Mouse (Mus musculus) MN1 (cell line): ENCODE results near the gene Il27ra.
"Not testable (repeated sequence)": the region's sequence is repeated elsewhere in the genome, so short reads cannot be mapped to it uniquely, and the experiment has no call there.

ENCODE experiments used
- DNase-seq: peaks from one replicate; pipeline ENCODE4 v3.0.0-alpha.2; 2016; ENCODE audit warnings: low spot score

Il27ra gene

DNA sequence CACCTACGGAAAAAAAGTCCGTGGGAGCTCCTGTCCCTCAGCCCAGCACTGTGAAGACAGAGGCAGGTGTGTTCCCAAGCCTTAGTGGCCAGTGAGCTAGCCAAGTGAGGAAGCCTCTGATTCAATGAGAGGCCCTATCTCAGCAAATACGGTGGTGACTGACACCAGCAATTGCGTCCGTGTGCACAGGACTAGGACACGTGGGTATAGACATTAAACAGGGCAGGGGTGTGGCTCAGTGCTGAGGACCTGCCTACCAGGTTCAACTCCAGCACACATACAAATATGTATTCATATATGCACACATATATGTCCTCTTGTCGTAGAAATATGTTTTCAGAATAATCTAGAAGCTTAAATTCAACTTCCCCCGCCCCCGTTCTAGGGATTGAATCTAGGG is 22.7 kb downstream of the Il27ra start:
- no peak for DNase-seq

DNA sequence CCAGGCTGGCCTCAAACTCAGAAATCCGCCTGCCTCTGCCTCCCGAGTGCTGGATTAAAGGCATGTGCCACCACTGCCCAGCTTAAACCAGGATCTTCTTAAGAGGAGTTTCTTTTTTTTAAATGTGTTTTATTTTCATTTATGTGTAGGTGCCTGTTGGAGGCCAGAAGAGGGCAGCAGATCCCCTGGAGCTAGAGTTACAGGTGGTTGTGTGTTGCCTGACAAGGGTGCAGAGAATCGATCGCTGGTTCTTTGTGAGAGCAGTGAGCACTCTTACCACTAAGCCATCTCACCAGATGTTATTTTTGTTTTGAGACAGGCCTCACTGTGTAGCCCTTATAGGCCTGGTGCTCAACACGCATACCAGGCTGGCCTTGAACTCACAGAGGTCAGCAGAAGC is 26.6 kb downstream of the Il27ra start:
- DNase-seq: no peak

DNA sequence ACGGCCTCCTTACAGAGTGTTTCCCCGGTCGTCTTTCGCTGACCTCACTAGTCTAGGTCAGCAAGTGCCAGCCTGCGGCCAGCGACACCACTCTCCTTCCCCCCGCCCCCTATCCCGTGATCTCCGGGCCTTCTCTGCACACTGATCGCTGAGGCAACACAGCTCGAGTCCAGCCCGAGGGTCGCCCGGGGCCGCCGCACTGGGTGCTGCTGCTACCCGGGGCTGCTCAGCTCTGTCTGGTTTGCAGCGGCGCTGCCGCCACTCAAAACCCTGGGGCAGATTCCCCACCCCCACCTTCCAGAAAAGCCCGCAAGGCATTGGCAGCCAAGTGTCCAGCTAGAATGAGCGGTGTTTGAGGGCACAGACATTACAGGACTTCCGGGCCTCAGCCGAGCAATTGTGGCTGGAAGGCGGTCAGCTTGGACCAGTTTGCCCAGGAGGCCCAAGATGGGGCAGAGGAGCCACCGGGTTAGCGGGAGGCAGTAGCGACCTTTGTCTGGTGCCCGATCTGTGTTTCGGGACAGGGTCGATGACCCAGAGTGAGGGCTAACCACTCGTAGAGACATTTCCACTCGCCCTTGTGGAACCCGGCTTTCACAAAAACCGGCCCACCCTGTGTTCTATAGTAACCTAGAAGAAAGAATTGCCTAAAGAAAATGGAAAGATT is 29.8 kb downstream of the Il27ra start:
- DNase-seq: peak; percentile 47

DNA sequence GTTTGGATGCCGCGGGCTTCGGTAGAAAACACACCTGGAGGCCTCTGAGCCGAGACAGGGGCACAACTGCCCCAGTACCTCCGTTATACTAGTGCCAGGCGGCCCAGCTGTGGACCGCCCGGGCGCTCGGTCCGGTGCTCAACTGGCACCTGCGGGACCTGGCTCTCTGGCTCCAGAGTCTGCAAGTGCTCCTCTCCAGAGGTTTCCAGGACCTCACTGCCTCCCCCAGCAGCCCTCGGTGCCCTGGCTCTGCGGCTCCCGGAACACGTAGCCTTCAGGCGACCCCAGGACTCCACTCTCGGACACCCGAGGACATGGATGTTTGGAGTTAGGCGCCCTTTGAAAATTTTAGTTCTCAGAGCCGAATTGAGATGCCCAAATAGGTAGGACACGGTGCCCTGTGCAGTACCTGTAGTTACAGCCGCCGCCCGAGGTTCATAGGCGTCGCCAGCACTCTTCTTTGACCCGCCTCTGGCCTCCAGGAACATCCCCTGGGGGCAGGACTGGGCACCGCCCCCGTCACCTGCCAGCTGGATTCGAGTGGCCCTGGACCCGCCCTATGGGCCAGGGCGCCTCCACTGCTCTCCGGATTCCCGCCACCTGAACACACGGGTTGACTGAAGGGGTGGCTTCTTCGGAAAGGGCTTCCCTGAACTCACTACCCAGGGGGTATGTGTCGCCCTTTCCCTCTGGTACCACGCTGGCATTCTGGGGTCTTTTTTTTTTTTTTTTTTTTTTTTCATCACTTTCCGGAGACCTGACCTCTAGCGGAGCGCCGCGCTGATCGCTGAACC is 30.5 kb downstream of the Il27ra start, which contains the start of gene 2210011C24Rik:
Gene 2210011C24Rik (minus strand): TSS at position 467 of the 794 bp plus-strand sequence.
- peak; percentile 57 for DNase-seq

DNA sequence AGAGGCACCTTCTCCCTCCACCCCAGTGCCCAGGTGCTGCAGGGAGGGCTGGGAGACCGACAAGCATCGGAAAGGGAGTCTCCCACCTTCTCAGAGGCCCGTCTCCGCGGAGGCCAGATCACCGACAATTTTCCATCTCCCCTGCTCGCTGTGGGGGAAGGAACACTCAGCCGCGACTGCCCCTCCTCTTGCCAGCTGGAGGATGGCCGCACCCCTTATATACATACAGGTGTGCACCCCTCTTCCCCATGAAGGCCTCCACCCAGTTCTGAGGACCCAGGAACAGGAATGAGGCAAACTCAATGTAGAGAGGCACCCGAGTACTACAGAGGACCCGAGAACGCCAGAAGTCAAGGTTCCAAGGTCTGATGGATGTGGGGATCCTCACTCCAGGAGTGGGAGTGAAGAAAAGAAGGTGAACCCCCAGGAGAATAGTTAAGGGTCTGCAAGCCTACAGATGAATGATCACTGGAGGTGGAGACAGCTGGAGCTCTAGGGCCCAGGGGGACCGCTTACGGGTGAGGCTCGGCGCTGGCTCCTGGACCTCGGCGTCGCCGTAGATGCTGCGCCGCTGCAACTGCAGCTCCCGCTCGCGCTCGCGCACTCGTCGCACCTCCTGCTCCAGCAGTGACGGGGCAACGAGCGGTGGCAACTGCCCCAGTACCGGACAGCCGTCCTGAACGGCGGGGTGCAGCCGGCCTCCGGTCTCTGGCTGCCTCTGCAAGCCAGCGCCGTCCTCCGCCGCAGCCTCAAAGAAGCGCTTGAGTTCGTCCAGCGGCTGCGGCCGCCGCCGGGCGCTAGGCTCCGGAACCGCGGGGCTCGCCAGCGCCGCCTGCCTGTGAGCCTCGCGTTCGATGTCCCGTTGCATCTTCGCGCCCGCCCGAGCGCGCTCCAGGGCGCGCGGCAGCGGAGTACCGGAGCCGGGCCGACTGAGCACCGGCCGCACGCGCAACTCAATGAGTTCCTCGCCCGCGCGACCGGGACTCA is 31.5 kb downstream of the Il27ra start:
- DNase-seq: peak; percentile 86

DNA sequence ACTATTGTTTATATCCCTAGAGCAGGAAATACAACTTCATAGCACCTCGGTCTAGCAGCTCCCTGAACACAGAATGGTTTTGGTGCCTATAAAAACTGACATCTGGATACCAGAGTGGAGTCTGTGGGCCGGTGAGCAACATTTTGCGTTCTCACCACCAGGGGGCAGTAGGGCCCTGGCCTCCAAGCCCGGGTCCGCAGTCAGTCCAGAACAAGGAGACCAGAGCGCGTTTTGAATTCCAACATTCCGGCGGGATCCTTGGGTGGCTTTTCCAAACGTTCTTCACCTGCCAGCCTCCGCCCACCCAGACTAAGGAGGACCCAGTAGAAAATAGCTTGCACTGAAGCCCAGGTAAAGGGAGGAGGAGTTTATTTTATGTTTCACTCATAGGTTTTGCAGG is 32.5 kb downstream of the Il27ra start:
- DNase-seq: peak; percentile 91

DNA sequence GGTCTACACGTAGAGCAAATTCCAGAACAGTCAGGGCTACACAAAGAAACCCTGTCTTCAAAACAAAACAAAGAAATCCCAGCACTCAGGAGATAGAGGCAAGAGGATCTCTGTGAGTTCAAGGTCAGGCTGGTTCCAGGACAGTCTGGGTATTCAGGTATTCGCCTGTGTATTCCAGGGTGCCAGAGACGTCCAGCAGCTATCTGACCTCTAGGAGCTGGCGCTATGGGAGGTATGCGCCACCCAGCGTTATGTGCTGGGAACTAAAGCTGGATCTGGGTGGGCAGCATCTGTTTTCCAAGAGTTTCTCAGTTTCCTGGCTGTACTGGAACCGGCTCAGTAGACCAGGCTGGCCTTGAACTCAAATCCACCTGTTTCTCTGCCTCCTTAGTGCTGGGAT is 34.0 kb downstream of the Il27ra start:
- DNase-seq: no peak

DNA sequence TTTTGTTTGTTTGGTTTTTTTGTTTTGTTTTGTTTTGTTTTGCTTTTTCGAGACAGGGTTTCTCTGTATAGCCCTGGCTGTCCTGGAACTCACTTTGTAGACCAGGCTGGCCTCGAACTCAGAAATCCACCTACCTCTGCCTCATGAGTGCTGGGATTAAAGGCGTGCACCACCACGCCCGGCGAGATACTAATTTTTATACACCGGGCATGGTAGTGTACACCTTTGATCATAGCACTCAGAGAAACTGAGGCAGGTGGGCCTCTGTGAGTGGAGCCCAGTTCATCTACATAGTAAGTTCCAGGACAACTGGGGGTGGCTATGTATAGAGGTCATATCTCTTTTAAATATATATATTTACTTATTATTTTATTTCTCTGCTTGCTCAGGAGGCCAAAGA is 36.9 kb downstream of the Il27ra start:
- not testable (repeated sequence) for DNase-seq

DNA sequence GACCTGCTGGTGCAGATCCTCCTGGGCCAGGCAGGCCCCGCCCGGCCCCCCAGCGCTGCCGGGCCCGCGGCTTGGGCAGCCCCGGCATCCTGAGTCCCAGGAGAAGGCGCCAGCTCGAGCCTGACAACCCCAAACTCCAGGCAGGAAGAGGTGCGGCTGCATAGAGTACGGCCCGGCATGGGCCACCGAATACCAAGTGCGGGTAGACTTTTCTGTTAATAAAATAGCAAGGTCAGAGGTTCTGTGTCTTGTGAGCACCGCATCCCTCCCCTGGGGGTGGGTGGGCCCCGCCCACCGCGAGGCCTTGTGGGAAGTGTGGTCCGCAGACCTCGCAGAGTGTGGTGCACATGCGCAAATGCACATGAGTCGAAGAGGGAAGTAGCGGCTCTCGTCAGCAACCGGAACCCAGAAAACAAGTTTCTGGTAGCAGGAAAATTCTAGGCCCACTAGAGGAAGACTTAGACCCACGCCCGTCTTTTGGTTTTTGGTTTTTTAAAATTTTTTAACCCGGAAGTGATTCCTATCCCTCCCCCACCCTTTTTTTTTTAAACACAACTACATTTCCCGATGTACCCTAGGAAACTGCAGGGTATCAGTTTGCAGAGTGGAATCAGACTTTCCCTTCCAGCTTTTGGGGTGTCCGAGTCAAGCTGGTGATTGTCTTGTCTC is 37.7 kb downstream of the Il27ra start:
- DNase-seq: peak; percentile 95

DNA sequence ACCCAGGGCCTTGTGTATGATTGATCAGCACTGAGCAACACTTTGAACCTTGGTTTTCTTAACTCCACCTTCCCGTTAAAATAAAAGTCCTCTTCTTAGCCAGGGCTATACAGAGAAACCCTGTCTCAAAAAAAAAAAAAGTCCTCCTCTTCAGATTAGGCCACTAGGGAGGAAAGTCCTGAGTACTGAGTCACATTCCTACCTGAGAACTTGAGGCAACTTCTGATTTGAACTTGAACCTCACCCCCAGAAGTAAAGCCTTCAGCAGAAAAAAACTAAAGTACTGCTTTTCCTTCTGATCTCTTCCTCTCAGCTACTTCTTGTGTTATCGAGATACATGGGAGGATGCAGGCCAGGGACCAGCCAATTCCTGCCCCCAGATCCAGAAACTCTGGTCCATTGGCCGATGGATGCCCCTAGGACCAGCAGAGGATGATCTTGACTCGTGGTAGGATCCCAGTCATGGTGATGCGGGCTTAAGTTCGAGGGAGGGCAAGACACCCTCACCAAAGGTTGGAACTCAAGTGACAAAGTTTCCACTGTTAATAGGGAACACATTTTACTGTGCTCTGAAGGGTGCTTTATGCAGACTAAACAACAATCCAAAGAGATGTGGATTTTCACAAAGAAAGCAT is 38.7 kb downstream of the Il27ra start:
- DNase-seq: no peak

DNA sequence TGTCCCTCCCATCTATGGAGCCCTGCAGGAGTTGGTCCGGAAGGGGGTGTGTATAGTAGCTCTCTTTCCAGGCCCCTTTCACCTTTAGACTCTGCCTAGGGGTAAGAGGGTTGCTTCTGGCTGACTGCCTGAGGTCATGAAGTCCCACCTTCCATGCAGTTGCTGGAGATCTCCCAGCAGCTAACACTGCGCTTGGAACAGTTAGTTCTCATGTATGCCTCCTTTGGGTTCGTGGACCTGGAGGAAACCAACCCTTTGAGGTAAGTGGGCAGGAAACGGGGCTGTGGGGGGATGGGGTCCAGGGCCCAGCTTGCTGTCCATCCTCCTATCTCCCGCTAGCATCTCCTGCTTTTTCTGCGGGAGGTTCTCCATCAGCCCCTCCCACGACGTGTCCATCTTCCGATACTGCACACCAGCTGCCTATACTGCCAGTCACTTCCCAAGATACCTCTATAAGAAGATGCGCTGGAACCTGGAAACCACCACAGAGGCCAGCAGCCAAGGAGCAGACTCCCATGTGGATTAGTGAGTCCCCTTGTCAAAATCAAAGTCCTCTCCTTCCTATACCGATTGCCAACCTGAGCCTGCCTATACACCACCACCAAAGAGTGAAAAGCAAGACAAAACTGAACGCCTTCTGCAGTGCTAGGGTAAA is 39.3 kb downstream of the Il27ra start:
- peak; percentile 72 for DNase-seq

DNA sequence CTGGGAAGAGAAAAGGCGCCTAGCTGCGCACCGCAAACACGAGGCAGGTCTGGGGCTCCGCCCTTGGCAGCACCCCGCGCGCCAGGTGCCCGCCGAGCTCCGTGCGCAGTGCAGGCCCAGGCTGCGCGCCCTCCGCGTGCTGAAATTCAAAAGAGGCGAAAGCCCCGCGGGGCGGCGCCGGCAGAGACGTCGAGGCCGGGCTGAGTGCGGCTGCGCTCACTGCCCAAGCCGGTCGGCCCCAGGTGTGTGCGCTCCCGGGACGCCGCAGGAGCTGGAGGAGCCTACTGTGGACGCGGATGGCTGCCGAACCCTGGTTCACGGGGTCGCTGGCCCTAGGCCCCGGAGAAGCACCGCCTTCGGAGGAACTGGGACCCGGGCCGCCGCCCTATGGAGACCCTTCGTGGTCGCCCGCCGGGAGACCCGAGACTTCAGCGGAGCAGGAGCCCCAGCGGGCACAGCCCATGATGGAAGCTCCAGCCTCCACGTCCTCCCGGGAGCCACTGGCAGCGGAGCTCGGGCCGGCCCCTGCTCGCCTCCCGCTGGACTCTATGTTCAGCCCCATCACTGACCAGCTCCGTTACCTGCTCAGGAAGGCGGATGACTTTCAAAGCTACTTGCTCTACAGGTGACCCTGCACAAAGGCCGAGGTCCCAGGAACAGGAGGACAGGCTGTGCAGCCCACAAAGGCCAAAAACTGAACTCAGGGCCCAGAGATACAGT is 40.9 kb downstream of the Il27ra start, which contains the start of gene 1700067K01Rik:
Gene 1700067K01Rik (plus strand): TSS at position 222 of the 720 bp plus-strand sequence.
- DNase-seq: no peak

DNA sequence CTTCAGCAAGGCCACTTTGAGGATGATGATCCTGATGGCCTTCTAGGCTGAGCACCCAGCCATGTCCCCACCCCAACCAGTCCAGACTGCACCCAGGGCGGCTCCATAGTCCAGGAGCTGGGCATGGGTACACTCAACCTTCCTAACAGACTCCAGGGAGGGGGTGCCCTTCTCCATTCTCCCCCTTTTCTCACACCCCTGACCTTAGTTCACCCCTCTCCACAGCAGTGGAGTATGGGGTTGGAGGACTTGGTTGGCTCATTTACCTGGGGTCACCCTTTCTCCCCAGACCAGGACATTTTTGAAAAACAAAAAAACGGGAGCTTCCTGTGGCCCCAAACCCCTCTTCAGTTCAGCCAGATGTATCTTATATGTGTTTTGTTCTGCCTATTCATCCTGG is 42.6 kb downstream of the Il27ra start:
- DNase-seq: no peak

DNA sequence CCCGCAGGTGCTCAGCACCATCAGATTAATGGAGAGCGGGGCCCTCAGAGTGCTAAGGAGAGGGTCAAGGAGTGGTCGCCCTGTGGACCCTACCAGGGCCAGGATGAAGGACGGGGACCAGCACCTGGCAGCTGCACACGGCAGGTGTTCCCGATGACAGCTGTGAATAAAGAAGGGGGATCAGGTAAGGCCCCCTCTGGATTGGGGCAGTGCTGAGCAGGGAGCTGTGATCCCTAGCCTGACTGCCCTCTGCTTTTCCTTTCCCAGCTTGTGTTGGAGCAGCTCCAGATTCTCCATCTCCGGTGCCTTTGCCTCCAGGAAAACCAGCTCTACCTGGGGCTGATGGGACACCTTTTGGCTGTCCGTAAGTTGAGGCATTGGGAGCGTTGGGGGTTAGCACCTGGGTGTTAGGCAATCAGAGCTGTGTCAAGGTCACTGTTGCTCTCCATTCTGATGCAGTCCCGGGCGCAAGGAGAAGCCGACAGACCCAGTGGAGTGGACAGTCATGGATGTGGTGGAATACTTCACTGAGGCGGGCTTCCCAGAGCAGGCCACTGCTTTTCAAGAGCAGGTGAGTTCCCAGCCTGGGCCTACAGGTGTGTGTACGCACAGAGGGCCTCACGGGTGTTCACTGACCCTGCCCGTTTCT is 43.2 kb downstream of the Il27ra start:
- DNase-seq: no peak

DNA sequence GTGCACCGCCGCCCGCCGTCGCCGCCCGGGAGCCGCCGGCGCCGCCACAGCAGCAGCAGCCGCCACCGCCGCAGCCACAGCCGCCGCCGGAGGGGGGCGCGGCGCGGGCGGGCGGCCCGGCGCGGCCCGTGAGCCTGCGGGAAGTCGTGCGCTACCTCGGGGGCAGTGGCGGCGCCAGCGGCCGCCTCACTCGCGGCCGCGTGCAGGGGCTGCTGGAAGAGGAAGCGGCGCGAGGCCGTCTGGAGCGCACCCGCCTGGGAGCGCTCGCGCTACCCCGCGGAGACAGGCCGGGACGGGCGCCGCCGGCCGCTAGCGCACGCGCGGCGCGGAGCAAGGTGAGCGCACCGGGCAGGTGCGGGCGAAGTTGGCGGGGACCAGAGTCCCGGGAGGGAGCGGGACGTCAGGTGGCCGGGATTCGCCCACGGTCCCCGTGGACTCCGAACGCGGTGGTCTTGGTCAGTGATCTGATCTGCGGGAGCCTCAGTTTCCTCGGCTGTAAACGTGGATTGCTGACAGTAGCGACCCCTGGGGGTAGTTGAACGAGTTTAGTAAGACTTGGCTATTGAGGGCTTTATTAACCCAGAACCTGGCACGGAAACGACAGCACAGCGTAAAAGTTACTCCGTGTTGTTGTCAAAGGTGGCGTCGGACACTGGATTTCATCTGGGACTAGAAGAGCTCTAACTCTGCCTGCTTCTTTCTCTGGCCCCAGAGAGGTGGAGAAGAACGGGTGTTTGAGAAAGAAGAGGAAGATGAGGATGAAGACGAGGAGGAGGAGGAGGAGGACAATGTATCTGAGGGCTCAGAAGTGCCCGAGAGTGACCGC is 43.9 kb downstream of the Il27ra start:
- peak; percentile 81 for DNase-seq

DNA sequence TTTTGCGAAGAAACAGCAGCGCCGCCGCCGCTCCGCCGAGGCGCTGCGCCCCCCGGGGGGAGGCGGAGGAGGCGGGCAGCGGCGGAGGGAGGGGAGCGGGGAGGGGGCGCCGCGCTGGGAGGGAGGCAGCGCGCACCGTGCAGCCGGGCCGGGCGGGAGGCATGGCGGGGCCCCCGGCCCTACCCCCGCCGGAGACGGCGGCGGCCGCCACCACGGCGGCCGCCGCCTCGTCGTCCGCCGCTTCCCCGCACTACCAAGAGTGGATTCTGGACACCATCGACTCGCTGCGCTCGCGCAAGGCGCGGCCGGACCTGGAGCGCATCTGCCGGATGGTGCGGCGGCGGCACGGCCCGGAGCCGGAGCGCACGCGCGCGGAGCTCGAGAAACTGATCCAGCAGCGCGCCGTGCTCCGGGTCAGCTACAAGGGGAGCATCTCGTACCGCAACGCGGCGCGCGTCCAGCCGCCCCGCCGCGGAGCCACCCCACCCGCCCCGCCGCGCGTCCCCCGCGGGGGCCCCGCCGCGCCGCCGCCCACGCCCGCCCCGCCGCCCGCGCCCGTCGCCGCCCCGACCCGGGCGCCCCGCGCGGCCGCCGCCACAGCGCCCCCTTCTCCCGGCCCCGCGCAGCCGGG is 44.8 kb downstream of the Il27ra start, which contains the start of gene Samd1:
Gene Samd1 (plus strand): TSS at position 162 of the 631 bp plus-strand sequence.
- DNase-seq: peak; percentile 81

DNA sequence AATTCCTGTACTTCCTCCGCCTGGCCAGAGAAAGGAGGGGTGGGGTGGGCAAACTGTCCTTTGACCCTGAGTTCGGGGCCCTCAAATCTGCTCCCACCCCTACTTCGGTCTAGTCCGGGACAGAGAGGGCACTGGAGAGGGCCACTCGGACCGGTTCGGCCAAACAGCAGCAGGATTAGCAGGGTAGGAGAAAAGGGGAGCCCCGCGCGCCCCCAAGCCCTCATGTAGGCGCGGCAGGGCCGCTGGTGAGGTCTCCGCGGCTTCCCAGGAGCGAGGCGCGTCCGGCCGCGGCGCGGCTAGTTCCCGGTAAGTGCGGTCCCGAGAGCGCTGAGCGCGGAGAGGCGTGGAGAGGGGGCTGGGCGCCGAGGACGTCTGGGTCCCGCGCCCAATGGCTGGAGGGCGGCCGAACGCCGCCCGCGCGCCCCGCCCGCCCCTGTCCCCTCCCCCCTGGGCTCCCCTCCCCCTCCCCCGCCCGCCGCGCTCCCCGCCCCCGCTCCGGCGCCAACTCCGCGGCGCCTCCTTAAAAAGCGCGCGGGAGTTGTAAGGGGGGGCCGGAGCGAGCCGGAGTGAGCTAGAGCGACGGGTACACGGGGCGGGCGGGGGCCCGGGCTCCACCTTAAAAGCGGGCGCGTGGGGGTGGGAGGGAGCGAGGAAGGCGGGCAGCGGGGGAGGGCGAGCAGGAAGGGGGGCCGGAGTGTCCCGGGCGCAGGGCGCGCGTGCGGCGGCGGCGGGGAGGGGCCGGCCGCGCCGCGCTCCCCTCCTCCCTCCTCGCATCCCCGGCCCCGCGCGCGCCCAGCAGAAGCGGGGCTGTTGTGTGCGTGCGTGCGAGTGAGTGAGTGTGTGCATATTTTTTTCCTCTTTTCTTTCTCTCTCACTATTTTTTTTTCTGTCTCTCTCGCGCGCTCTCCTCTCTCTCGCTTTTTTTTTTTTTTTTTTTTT is 45.6 kb downstream of the Il27ra start:
- DNase-seq: peak; percentile 90
